ENCODE assay signal across 25 mouse cellular contexts in the genomic region with DNA sequence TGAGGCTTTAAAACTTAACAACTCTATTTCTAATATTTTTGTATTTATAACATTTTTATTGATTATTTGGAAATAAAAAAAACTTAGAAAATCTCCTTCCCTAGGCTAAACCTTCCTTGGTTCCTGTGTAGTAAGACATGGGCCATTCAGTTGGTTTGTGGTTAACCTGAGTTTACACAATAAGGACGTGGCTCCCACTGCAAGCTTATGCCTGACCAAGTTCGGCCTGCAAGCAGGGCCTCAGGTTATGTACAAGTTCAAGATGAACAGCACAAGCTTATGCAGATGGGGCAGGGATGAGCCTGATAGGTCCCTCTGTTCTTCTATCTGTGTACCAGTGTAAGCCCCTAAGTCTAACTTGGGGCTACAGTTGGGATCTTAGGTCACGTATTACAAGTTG. TPM values are rescaled to one million over a fixed set of nuclear protein-coding genes. Genes with fewer than 3 reads are reported as not detected.
DNase-seq lines count a peak whose midpoint lies in the region; ATAC-seq lines count a peak whose summit lies in the region.
"Had no signal": no experiment of that assay in that cellular context is flagged by ENCODE, and none has a peak within 500 bp of the region (broad histone marks: within the 10 kb centered on the region; RNA-seq: fewer than 3 reads in every experiment).

No protein-coding gene starts in this region.

- peak; percentile 61 for DNase-seq in heart, adult 11 months
- DNase-seq in heart, adult 9 months (ENCODE audit: low spot score in 2 of 2): no peak
- no peak for DNase-seq in gastrocnemius, postnatal 36 days
- no peak for DNase-seq in ovary, postnatal 10 days (ENCODE audit: low spot score)
- DNase-seq: adrenal gland, adult 2 months; adrenal gland, postnatal 14 days; B cell, adult 2 months; cerebellum, adult 11 months; cerebellum, adult 2 months; cerebellum, adult 9-11 months; cerebellum, postnatal 25 days; embryo, embryonic 11 days; gastrocnemius, postnatal 10 days; heart, adult 2 months had no signal

- ATAC-seq in common myeloid progenitor, adult 5-6 weeks (replicated peaks; ENCODE audit: low read depth, poor library complexity, severe bottlenecking): peak; percentile 50
- peak; percentile 65 for ATAC-seq in megakaryocyte progenitor cell, adult 5-6 weeks (replicated peaks; ENCODE audit: poor library complexity)
- ATAC-seq: CD4-positive, CD25-positive, alpha-beta regulatory T cell, adult 4 months; forebrain, embryonic 15.5 days; hindbrain, embryonic 16.5 days; intestine, embryonic 15.5 days had no signal

- intact Hi-C loops in gastrocnemius, postnatal 36 days (cut with DNase I): no loop called here

RNA-seq across cellular contexts. Expression of a gene that starts 19.1 kb away (rescaled TPM):
- not detected in 2 replicates for total RNA-seq in common myeloid progenitor, adult 5-6 weeks (2017)
- total RNA-seq in megakaryocyte progenitor cell, adult 5-6 weeks (2015): not detected in 2 replicates
- not detected in 2 replicates for total RNA-seq in megakaryocyte progenitor cell, adult 5-6 weeks (2017)
- total RNA-seq in gastrocnemius, postnatal 36 days (2021): not detected
- total RNA-seq: adrenal gland, adult 2 months; adrenal gland, postnatal 14 days; adrenal gland, postnatal 4 days; gastrocnemius, postnatal 10 days; gastrocnemius, postnatal 4 days; heart, adult 2 months; heart, postnatal 25 days; hematopoietic stem cell, adult 5-6 weeks; MEL had no signal

RNA-seq across cellular contexts. Expression of a gene that starts 33.6 kb away (rescaled TPM):
- 1.5 TPM in 1 of 2 replicates, not detected in the other for total RNA-seq in common myeloid progenitor, adult 5-6 weeks (2017)
- total RNA-seq in megakaryocyte progenitor cell, adult 5-6 weeks (2015): 0.15 and 2.0 TPM in 2 replicates
- total RNA-seq in megakaryocyte progenitor cell, adult 5-6 weeks (2017): 0.71 and 2.5 TPM in 2 replicates
- total RNA-seq in gastrocnemius, postnatal 36 days (2021): 1 to 10 TPM; 4.7 to 5.0 TPM
- total RNA-seq: MEL had no signal
